Mouse (Mus musculus): ENCODE data around the gene Selp. TPM values are rescaled to one million over a fixed set of nuclear protein-coding genes. Genes with fewer than 3 reads are reported as not detected.

The Selp gene
- polyA plus RNA-seq (2012) = 7.9 and 8.3 TPM in 2 replicates

DNA sequence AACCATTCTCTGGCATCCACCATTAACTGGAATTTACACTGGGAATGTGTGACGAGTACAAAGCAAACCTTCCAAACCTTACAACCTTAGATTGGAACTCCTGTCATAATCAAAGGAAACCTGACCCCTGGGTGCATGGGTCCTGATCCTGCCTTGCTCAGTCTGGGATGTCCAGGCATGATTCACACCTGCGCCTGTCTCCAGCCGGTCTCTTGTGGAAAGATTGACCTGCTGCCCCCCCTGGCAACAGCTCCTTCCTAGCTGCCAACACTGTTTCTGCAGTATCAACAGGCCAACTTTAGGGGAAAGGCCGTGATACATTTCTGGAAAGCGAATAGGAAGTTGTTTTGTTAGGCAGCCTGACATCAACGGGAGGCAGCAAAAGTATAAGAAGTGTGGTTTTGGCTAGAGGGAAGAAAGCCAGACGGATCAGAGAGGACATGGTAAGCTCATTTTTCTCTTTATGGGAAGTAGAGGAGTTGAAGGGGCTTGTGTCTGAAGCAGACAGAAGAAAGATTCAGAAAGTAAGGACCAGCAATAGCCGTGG lies at the start of gene Selp:
Gene Selp (plus strand): TSS at position 318 of the 547 bp plus-strand sequence.

DNA sequence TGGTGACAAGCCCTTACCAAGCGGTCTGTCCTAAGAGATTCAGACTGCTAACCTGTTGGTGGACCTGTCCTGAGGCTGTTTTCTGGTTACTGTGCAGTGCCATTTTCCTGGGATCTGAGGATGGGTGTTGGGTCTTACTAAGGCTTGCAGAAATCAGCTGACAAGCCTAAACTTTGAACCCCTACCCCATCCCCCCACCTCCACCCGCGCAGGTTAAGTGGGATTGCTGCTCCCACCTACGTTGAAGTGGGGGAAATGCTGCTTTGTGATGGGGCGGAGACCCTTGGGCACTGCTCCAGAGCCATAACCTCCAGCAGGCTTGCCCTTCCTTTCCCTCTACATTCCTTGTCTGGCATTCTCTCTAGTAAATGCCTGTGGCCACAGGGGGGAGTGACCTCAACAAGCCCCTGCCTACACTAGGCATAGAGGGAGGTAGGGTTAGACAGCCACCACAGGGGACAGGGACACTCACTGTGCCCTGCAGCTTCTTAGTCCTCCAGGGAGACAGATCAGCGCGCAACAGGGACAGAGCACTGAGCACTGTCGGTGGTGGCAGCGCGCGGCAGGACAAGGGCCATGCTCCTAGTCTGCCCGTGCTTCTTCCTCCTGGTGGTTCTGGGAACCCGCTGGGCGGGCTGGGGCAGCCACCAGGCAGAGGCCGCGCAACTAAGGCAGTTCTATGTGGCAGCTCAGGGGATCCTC lies 36.5 kb downstream of the Selp start, which contains the start of gene F5:
Gene F5 (plus strand): TSS at position 452 of the 702 bp plus-strand sequence.

Other genes starting within 250 kb of the Selp start
- 5.3 and 6.5 TPM in 2 replicates for gene Scyl3, start 186.2 kb upstream of the Selp start, polyA plus RNA-seq (2012)
- 1.5 and 1.9 TPM in 2 replicates for gene BC055324, start 120.5 kb upstream of the Selp start, polyA plus RNA-seq (2012)
- gene Mettl18, start 120.4 kb upstream of the Selp start, polyA plus RNA-seq (2012) = 0.48 and 0.61 TPM in 2 replicates
- gene Sele, start 67.0 kb upstream of the Selp start, polyA plus RNA-seq (2012) = 0.02 TPM in 2 replicates
- 22.7 and 29.7 TPM in 2 replicates for gene Sell, start 53.3 kb upstream of the Selp start, polyA plus RNA-seq (2012)
- 0.56 and 0.65 TPM in 2 replicates for gene F5, start 36.6 kb downstream of the Selp start, polyA plus RNA-seq (2012)
- gene Slc19a2, start 133.8 kb downstream of the Selp start, polyA plus RNA-seq (2012) = 12.8 and 13.3 TPM in 2 replicates
- 3.2 and 4.5 TPM in 2 replicates for gene Ccdc181, start 160.3 kb downstream of the Selp start, polyA plus RNA-seq (2012)
- 1.5 and 2.3 TPM in 2 replicates for gene Nme7, start 188.9 kb downstream of the Selp start, polyA plus RNA-seq (2012)
- gene Blzf1, start 192.2 kb downstream of the Selp start, polyA plus RNA-seq (2012) = 1.5 and 1.9 TPM in 2 replicates